Mouse (Mus musculus): ENCODE measurements around the gene Lpar1. TPM values are rescaled to one million over a fixed set of nuclear protein-coding genes. Genes with fewer than 3 reads are reported as not detected.

The Lpar1 gene
- polyA plus RNA-seq, 1 experiment from 2014 or later, result 3.6 TPM

- Histone ChIP-seq H3K4me1 (ENCODE audit: control insufficient read depth, low read depth, low read length) (no peaks in the 10 kb centered on the region), H3K9ac (ENCODE audit: low read depth, low read length) (no peak overlapping the region), H3K27me3 (ENCODE audit: control insufficient read depth, insufficient read depth, low read depth, low read length) (no peaks in the 10 kb centered on the region), H3K4me3 (ENCODE audit: low read depth, low read length) (no peak overlapping the region), H3K4me2 (ENCODE audit: low read depth, low read length) (no peak overlapping the region), H3K36me3 (ENCODE audit: control insufficient read depth, insufficient read depth) (no peaks in the 10 kb centered on the region), H3K27ac (ENCODE audit: low read length) (no peak overlapping the region), H3K9me3 (replicated peaks; ENCODE audit: control insufficient read depth, low read length) (no peaks in the 10 kb centered on the region)
- ATAC-seq (ENCODE audit: low read depth), result no peak
- 50% methylated on average over 2 of the region's 2 CpGs for WGBS (ENCODE audit: insufficient replicate concordance)
These were observed 18.7 kb upstream of the Lpar1 start for GRCm38 (mm10) chr4:58572446-58572845.

GRCm38 (mm10) chr4:58571661-58572060 lies 18.0 kb upstream of the Lpar1 start:
- Histone ChIP-seq H3K36me3 (ENCODE audit: control insufficient read depth, insufficient read depth) (no peaks in the 10 kb centered on the region), H3K9ac (ENCODE audit: low read depth, low read length) (no peak overlapping the region), H3K27ac (ENCODE audit: low read length) (no peak overlapping the region), H3K4me3 (ENCODE audit: low read depth, low read length) (no peak overlapping the region), H3K9me3 (replicated peaks; ENCODE audit: control insufficient read depth, low read length) (no peaks in the 10 kb centered on the region), H3K27me3 (ENCODE audit: control insufficient read depth, insufficient read depth, low read depth, low read length) (no peaks in the 10 kb centered on the region), H3K4me1 (ENCODE audit: control insufficient read depth, low read depth, low read length) (no peaks in the 10 kb centered on the region), H3K4me2 (ENCODE audit: low read depth, low read length) (no peak overlapping the region)
- 53% methylated on average over 3 of the region's 3 CpGs for WGBS (ENCODE audit: insufficient replicate concordance)
- ATAC-seq (ENCODE audit: low read depth), result no peak

- Histone ChIP-seq H3K27me3 (ENCODE audit: control insufficient read depth, insufficient read depth, low read depth, low read length) (no peaks in the 10 kb centered on the region), H3K36me3 (ENCODE audit: control insufficient read depth, insufficient read depth) (no peaks in the 10 kb centered on the region), H3K4me3 (ENCODE audit: low read depth, low read length) (no peak overlapping the region), H3K9ac (ENCODE audit: low read depth, low read length) (no peak overlapping the region), H3K9me3 (replicated peaks; ENCODE audit: control insufficient read depth, low read length) (no peaks in the 10 kb centered on the region), H3K4me1 (ENCODE audit: control insufficient read depth, low read depth, low read length) (no peaks in the 10 kb centered on the region), H3K27ac (ENCODE audit: low read length) (no peak overlapping the region), H3K4me2 (ENCODE audit: low read depth, low read length) (no peak overlapping the region)
- 26% methylated on average over 1 of the region's 1 CpGs for WGBS (ENCODE audit: insufficient replicate concordance)
- ATAC-seq (ENCODE audit: low read depth), result no peak
These were observed 17.5 kb upstream of the Lpar1 start for GRCm38 (mm10) chr4:58571232-58571631.

- no peak for ATAC-seq (ENCODE audit: low read depth)
These were observed 14.8 kb upstream of the Lpar1 start for GRCm38 (mm10) chr4:58568486-58568885.

GRCm38 (mm10) chr4:58562776-58563175 lies 9.1 kb upstream of the Lpar1 start:
- H3K9me3 ChIP-seq (replicated peaks; ENCODE audit: control insufficient read depth, low read length), result no peaks in the 10 kb centered on the region
- H3K27ac ChIP-seq (ENCODE audit: low read length), result no peak overlapping the region
- WGBS (ENCODE audit: insufficient replicate concordance), result 59% methylated on average over 1 of the region's 1 CpGs
- no peak overlapping the region for H3K4me3 ChIP-seq (ENCODE audit: low read depth, low read length)
- no peaks in the 10 kb centered on the region for H3K27me3 ChIP-seq (ENCODE audit: control insufficient read depth, insufficient read depth, low read depth, low read length)
- ATAC-seq (ENCODE audit: low read depth), result no peak
- no peak overlapping the region for H3K9ac ChIP-seq (ENCODE audit: low read depth, low read length)
- no peak overlapping the region for H3K4me2 ChIP-seq (ENCODE audit: low read depth, low read length)
- no peaks in the 10 kb centered on the region for H3K4me1 ChIP-seq (ENCODE audit: control insufficient read depth, low read depth, low read length)
- no peaks in the 10 kb centered on the region for H3K36me3 ChIP-seq (ENCODE audit: control insufficient read depth, insufficient read depth)

More at GRCm38 (mm10) chr4:58568486-58568885, 14.8 kb upstream of the Lpar1 start:
- Histone ChIP-seq H3K36me3 (ENCODE audit: control insufficient read depth, insufficient read depth) (no peaks in the 10 kb centered on the region), H3K4me2 (ENCODE audit: low read depth, low read length) (no peak overlapping the region), H3K9me3 (replicated peaks; ENCODE audit: control insufficient read depth, low read length) (no peaks in the 10 kb centered on the region), H3K4me1 (ENCODE audit: control insufficient read depth, low read depth, low read length) (no peaks in the 10 kb centered on the region), H3K9ac (ENCODE audit: low read depth, low read length) (no peak overlapping the region), H3K4me3 (ENCODE audit: low read depth, low read length) (no peak overlapping the region), H3K27ac (ENCODE audit: low read length) (no peak overlapping the region), H3K27me3 (ENCODE audit: control insufficient read depth, insufficient read depth, low read depth, low read length) (no peaks in the 10 kb centered on the region)
- 56% methylated on average over 8 of the region's 8 CpGs for WGBS (ENCODE audit: insufficient replicate concordance)

GRCm38 (mm10) chr4:58557001-58557400 lies 3.3 kb upstream of the Lpar1 start:
- 49% methylated on average over 3 of the region's 3 CpGs for WGBS (ENCODE audit: insufficient replicate concordance)
- Histone ChIP-seq H3K4me2 (ENCODE audit: low read depth, low read length) (no peak overlapping the region), H3K27ac (ENCODE audit: low read length) (no peak overlapping the region), H3K4me3 (ENCODE audit: low read depth, low read length) (no peak overlapping the region), H3K9me3 (replicated peaks; ENCODE audit: control insufficient read depth, low read length) (no peaks in the 10 kb centered on the region), H3K36me3 (ENCODE audit: control insufficient read depth, insufficient read depth) (no peaks in the 10 kb centered on the region), H3K27me3 (ENCODE audit: control insufficient read depth, insufficient read depth, low read depth, low read length) (peaks cover 22% of the 10 kb centered on the region), H3K4me1 (ENCODE audit: control insufficient read depth, low read depth, low read length) (peaks cover 3% of the 10 kb centered on the region), H3K9ac (ENCODE audit: low read depth, low read length) (no peak overlapping the region)
- no peak for ATAC-seq (ENCODE audit: low read depth)

- Histone ChIP-seq H3K9ac (ENCODE audit: low read depth, low read length) (no peak overlapping the region), H3K4me2 (ENCODE audit: low read depth, low read length) (no peak overlapping the region), H3K4me1 (ENCODE audit: control insufficient read depth, low read depth, low read length) (peaks cover 3% of the 10 kb centered on the region), H3K4me3 (ENCODE audit: low read depth, low read length) (no peak overlapping the region), H3K9me3 (replicated peaks; ENCODE audit: control insufficient read depth, low read length) (no peaks in the 10 kb centered on the region), H3K36me3 (ENCODE audit: control insufficient read depth, insufficient read depth) (no peaks in the 10 kb centered on the region), H3K27ac (ENCODE audit: low read length) (no peak overlapping the region), H3K27me3 (ENCODE audit: control insufficient read depth, insufficient read depth, low read depth, low read length) (peaks cover 22% of the 10 kb centered on the region)
- no peak for ATAC-seq (ENCODE audit: low read depth)
- WGBS (ENCODE audit: insufficient replicate concordance), result 22% methylated on average over 10 of the region's 10 CpGs
These were observed 701 bp upstream of the Lpar1 start for GRCm38 (mm10) chr4:58554359-58554838.

- WGBS (ENCODE audit: insufficient replicate concordance), result under 1% methylated on average over 63 of the region's 71 CpGs
- peak overlapping the region; percentile 74 for H3K4me2 ChIP-seq (ENCODE audit: low read depth, low read length)
- H3K27me3 ChIP-seq (ENCODE audit: control insufficient read depth, insufficient read depth, low read depth, low read length), result peaks cover 22% of the 10 kb centered on the region
- H3K36me3 ChIP-seq (ENCODE audit: control insufficient read depth, insufficient read depth), result no peaks in the 10 kb centered on the region
- H3K4me1 ChIP-seq (ENCODE audit: control insufficient read depth, low read depth, low read length), result peaks cover 3% of the 10 kb centered on the region
- H3K4me3 ChIP-seq (ENCODE audit: low read depth, low read length), result peak overlapping the region; percentile 63
- peak; percentile 41 for ATAC-seq (ENCODE audit: low read depth)
- H3K9ac ChIP-seq (ENCODE audit: low read depth, low read length), result peak overlapping the region; percentile 45
- H3K27ac ChIP-seq (ENCODE audit: low read length), result no peak overlapping the region
- H3K9me3 ChIP-seq (replicated peaks; ENCODE audit: control insufficient read depth, low read length), result no peaks in the 10 kb centered on the region
These were observed 717 bp downstream of the Lpar1 start for GRCm38 (mm10) chr4:58552731-58553630.

GRCm38 (mm10) chr4:58552229-58552628 lies 1.5 kb downstream of the Lpar1 start:
- Histone ChIP-seq H3K27me3 (ENCODE audit: control insufficient read depth, insufficient read depth, low read depth, low read length) (peaks cover 22% of the 10 kb centered on the region), H3K27ac (ENCODE audit: low read length) (no peak overlapping the region), H3K4me1 (ENCODE audit: control insufficient read depth, low read depth, low read length) (peaks cover 3% of the 10 kb centered on the region), H3K9ac (ENCODE audit: low read depth, low read length) (no peak overlapping the region), H3K4me2 (ENCODE audit: low read depth, low read length) (peak overlapping the region; percentile 74), H3K9me3 (replicated peaks; ENCODE audit: control insufficient read depth, low read length) (no peaks in the 10 kb centered on the region), H3K4me3 (ENCODE audit: low read depth, low read length) (peak overlapping the region; percentile 63), H3K36me3 (ENCODE audit: control insufficient read depth, insufficient read depth) (no peaks in the 10 kb centered on the region)
- WGBS (ENCODE audit: insufficient replicate concordance), result 10% methylated on average over 10 of the region's 10 CpGs
- ATAC-seq (ENCODE audit: low read depth), result no peak

Data from liver, embryonic 16.5 days (tissue).